18 mouse cellular contexts compared by ENCODE assay signal in the genomic region with DNA sequence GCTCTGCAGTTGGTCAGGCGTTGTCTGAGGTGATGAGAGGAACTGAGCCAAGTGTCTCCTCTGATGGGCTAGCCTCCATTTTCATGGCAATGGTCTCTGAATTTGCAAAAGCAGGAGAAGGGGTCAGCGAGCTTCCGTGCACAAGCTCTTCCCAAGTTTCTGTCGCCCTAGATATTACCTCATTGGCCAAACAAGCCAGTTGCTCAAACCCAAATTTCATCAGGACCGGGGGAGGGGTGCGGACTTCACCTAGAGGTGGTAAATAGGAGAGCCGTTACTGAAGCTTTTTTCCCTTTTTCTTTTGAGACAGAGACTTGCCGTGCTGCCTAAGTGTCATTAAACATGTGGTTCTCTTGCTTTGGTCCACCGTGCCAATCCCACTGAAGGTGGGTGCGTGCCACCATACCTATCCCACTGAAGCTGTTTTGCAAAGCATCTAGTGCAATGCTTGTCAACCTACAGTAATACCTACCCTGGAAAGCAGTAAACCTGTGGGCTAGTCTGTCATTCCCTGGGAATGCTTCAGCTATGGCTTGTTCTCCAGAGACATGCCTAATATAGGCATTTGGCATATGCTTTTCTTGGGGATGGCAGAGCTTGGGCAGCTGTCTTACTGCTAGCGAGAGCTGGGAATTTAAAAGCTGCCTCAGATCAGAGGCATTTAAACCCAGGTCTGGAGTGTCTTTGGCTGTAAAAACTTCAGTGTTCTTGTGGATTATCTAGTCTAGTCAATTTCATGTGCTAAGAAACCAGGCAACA. TPM values are rescaled to one million over a fixed set of nuclear protein-coding genes. Genes with fewer than 3 reads are reported as not detected.
DNase-seq lines count a peak whose midpoint lies in the region.
"Had no signal": no experiment of that assay in that cellular context is flagged by ENCODE, and none has a peak within 500 bp of the region (broad histone marks: within the 10 kb centered on the region; RNA-seq: fewer than 3 reads in every experiment).

No protein-coding gene starts in this region.

- intact Hi-C loops in left cerebral cortex, postnatal 25 days (cut with DNase I) = loop anchor here (5.0 kb wide), 2 partner anchors 297 to 437 kb away; no protein-coding TSS in a partner anchor
- intact Hi-C loops in left cerebral cortex, postnatal 10 days (cut with DNase I) = loop anchor here (10.0 kb wide), 1 partner anchor 350 kb away; no protein-coding TSS in a partner anchor

- DNase-seq in adrenal gland, postnatal 14 days = peak; percentile 56
- no peak for DNase-seq in adrenal gland, postnatal 4 days (ENCODE audit: low spot score in 2 of 2)
- peak; percentile 27 to 73 for DNase-seq in left cerebral cortex, postnatal 25 days (ENCODE audit: low spot score in 2 of 2)
- DNase-seq in left cerebral cortex, postnatal 10 days (ENCODE audit: extremely low spot score in 1 of 2, low spot score in 2 of 2) = no peak
- peak; percentile 33 to 50 for DNase-seq in right cerebral cortex, postnatal 10 days (ENCODE audit: low spot score in 2 of 2)
- DNase-seq in right cerebral cortex, postnatal 36 days (ENCODE audit: low spot score in 2 of 2) = no peak
- DNase-seq in layer of hippocampus, adult 9-11 months = no peak
- DNase-seq: cerebellum, adult 18-20 months; cerebellum, postnatal 14 days; gastrocnemius, postnatal 25 days; heart, adult 2 months; heart, postnatal 14 days; kidney, adult 11 months; kidney, postnatal 36 days; liver, embryonic 13.5 days; lung, embryonic 14.5 days; thymus, adult 2 months; thymus, postnatal 4 days had no signal

RNA-seq across cellular contexts. Expression of gene Dip2b, which starts 13.2 kb away (rescaled TPM):
- 18.5 and 22.3 TPM in 2 replicates for total RNA-seq in adrenal gland, postnatal 14 days (2021)
- 10 to 100 TPM; 32.2 to 33.0 TPM for total RNA-seq in adrenal gland, postnatal 4 days (2021)
- 10 to 100 TPM; 64.0 to 67.9 TPM for total RNA-seq in left cerebral cortex, postnatal 25 days (2021)
- total RNA-seq in left cerebral cortex, postnatal 10 days (2021) = 10 to 100 TPM; 58.0 to 61.8 TPM

RNA-seq across cellular contexts. Expression of gene Larp4, which starts 55.4 kb away (rescaled TPM):
- 87.7 and 94.9 TPM in 2 replicates for total RNA-seq in adrenal gland, postnatal 14 days (2021)
- 10 to 100 TPM; 73.7 to 78.9 TPM for total RNA-seq in adrenal gland, postnatal 4 days (2021)
- 10 to 100 TPM; 47.0 to 47.3 TPM for total RNA-seq in left cerebral cortex, postnatal 25 days (2021)
- total RNA-seq in left cerebral cortex, postnatal 10 days (2021) = 10 to 100 TPM; 47.2 to 53.2 TPM

RNA-seq across cellular contexts. Expression of gene Fam186a, which starts 58.4 kb away (rescaled TPM):
- 0.04 and 0.07 TPM in 2 replicates for total RNA-seq in adrenal gland, postnatal 14 days (2021)
- under 1 TPM; 0.14 TPM for total RNA-seq in adrenal gland, postnatal 4 days (2021)
- total RNA-seq in left cerebral cortex, postnatal 25 days (2021) = under 1 TPM in 1 of 2 experiments, not detected in 1; 0.05 TPM
- not detected for total RNA-seq in left cerebral cortex, postnatal 10 days (2021)

Comparison
In these comparisons a context has a peak if more than half of its experiments do, and no peak if none do; other contexts are left out.
1. DNase-seq: peak in adrenal gland, postnatal 14 days (single experiment), left cerebral cortex, postnatal 25 days (2 of 2) and right cerebral cortex, postnatal 10 days (2 of 2); none in adrenal gland, postnatal 4 days (0 of 2), left cerebral cortex, postnatal 10 days (0 of 2), right cerebral cortex, postnatal 36 days (0 of 2) and layer of hippocampus, adult 9-11 months (single experiment).